Mouse (Mus musculus) CH12.LX (cell line): Measurements from ENCODE around the gene Cd101. TPM values are rescaled to one million over a fixed set of nuclear protein-coding genes. Genes with fewer than 3 reads are reported as not detected.
A peak's percentile ranks its signal among the peaks of the same experiment; 100 is the strongest.

Experiments used
- DNase-seq: peaks from one replicate; pipeline ENCODE4 v3.0.0-alpha.2; 2013; ENCODE audit errors: extremely low read depth
- H3K27ac ChIP-seq: 2 replicates; pipeline ENCODE4 v1.5.1; 2012; ENCODE audit warnings: low read depth, mild to moderate bottlenecking, control low read depth, moderate library complexity; ENCODE audit not compliant: insufficient read depth
- H3K27me3 ChIP-seq: replicated peaks from 2 replicates; pipeline ENCODE3; 2012; ENCODE audit warnings: inconsistent platforms
- H3K36me3 ChIP-seq, 2 experiments: replicated peaks in 1 of 2; 2 replicates each; pipeline versions ENCODE3 to v1.6.1; 2012; ENCODE audit warnings: inconsistent platforms in 1 of 2, low read length in 1 of 2, mild to moderate bottlenecking in 1 of 2, mixed read lengths in 1 of 2, moderate library complexity in 1 of 2; ENCODE audit not compliant: control insufficient read depth in 1 of 2, insufficient read depth in 1 of 2
- H3K4me1 ChIP-seq, 2 experiments: 2 replicates each; pipeline ENCODE4 v1.6.1; 2012; ENCODE audit warnings: inconsistent platforms in 1 of 2, moderate library complexity in 1 of 2; ENCODE audit not compliant: insufficient read depth in 2 of 2, control insufficient read depth in 1 of 2
- H3K4me2 ChIP-seq: 2 replicates; pipeline ENCODE4 v1.6.1; 2012; ENCODE audit warnings: low read depth, mild to moderate bottlenecking, control low read depth; ENCODE audit not compliant: poor library complexity, insufficient read depth, severe bottlenecking
- H3K4me3 ChIP-seq, 3 experiments: fragments of 150-350 bp in 1 of 3; sonication (generic) in 1 of 3; replicated peaks in 1 of 3; 2 replicates each; pipeline versions ENCODE3 to v1.5.1; 2011 to 2012; ENCODE audit warnings: low read depth in 2 of 3, low read length in 2 of 3, mild to moderate bottlenecking in 2 of 3, moderate library complexity in 2 of 3, control low read depth in 1 of 3, improper control_type of control experiment in 1 of 3, inconsistent platforms in 1 of 3, mixed read lengths in 1 of 3; ENCODE audit not compliant: poor library complexity in 1 of 3
- H3K79me2 ChIP-seq: replicated peaks from 2 replicates; pipeline ENCODE4 v1.6.1; 2012; ENCODE audit warnings: mild to moderate bottlenecking, moderate library complexity; ENCODE audit not compliant: control insufficient read depth, poor library complexity, insufficient read depth, severe bottlenecking; ENCODE audit errors: extremely low read depth
- H3K9ac ChIP-seq: 2 replicates; pipeline ENCODE4 v1.6.1; 2012; ENCODE audit warnings: low read depth, mild to moderate bottlenecking, control low read depth, moderate library complexity; ENCODE audit not compliant: insufficient read depth
- H3K9me3 ChIP-seq: replicated peaks from 2 replicates; pipeline ENCODE3; 2012; ENCODE audit warnings: low read length, inconsistent platforms, mixed read lengths
- BHLHE40 ChIP-seq: IDR thresholded peaks from 2 replicates; pipeline ENCODE4 v1.6.1; 2011; ENCODE audit warnings: mild to moderate bottlenecking, low read depth, low read length, improper control_type of control experiment
- CHD1 ChIP-seq: IDR thresholded peaks from 2 replicates; pipeline ENCODE4 v1.6.1; 2012; ENCODE audit warnings: low read depth, low read length, improper control_type of control experiment, inconsistent platforms
- CHD2 ChIP-seq: IDR thresholded peaks from 2 replicates; pipeline ENCODE4 v1.6.1; 2011; ENCODE audit warnings: low read length, improper control_type of control experiment
- CTCF ChIP-seq, 2 experiments: IDR thresholded peaks in 1 of 2; conservative IDR thresholded peaks in 1 of 2; 2 replicates each; pipeline ENCODE4 v1.5.1; 2011 to 2012; ENCODE audit warnings: low read depth in 2 of 2, low read length in 2 of 2, improper control_type of control experiment in 1 of 2, inconsistent platforms in 1 of 2, mild to moderate bottlenecking in 1 of 2, moderate library complexity in 1 of 2
- ELF1 ChIP-seq: IDR thresholded peaks from 2 replicates; pipeline ENCODE4 v1.6.1; 2014; ENCODE audit warnings: low read depth, mild to moderate bottlenecking, inconsistent platforms, low read length, improper control_type of control experiment
- EP300 ChIP-seq: IDR thresholded peaks from 2 replicates; pipeline ENCODE4 v1.6.1; 2011; ENCODE audit warnings: low read length, improper control_type of control experiment
- ETS1 ChIP-seq: conservative IDR thresholded peaks from 2 replicates; pipeline ENCODE4 v1.6.1; 2012; ENCODE audit warnings: low read depth, mild to moderate bottlenecking, inconsistent platforms, low read length, improper control_type of control experiment, moderate library complexity
- IRF4 ChIP-seq: IDR thresholded peaks from 2 replicates; pipeline ENCODE4 v1.6.1; 2014; ENCODE audit warnings: low read depth, mild to moderate bottlenecking, inconsistent platforms, low read length, improper control_type of control experiment
- JUN ChIP-seq: IDR thresholded peaks from 2 replicates; pipeline ENCODE4 v1.6.1; 2011; ENCODE audit warnings: low read depth, mild to moderate bottlenecking, low read length, improper control_type of control experiment, moderate library complexity; ENCODE audit not compliant: insufficient read depth
- JUND ChIP-seq: conservative IDR thresholded peaks from 2 replicates; pipeline ENCODE4 v1.6.1; 2011; ENCODE audit warnings: low read depth, low read length, improper control_type of control experiment
- MEF2A ChIP-seq: IDR thresholded peaks from 2 replicates; pipeline ENCODE4 v1.6.1; 2014; ENCODE audit warnings: low read depth, mild to moderate bottlenecking, inconsistent platforms, low read length, improper control_type of control experiment, borderline replicate concordance
- NRF1 ChIP-seq: IDR thresholded peaks from 2 replicates; pipeline ENCODE4 v1.6.1; 2014; ENCODE audit warnings: low read depth, mild to moderate bottlenecking, inconsistent platforms, low read length, improper control_type of control experiment, moderate library complexity
- POLR2A ChIP-seq: IDR thresholded peaks from 2 replicates; pipeline ENCODE4 v1.6.1; 2011; ENCODE audit warnings: low read depth, mild to moderate bottlenecking, improper control_type of control experiment, low read length
- POLR2AphosphoS2 ChIP-seq: IDR thresholded peaks from 2 replicates; pipeline ENCODE4 v1.6.1; 2011; ENCODE audit warnings: low read depth, low read length, improper control_type of control experiment
- RAD21 ChIP-seq: IDR thresholded peaks from 2 replicates; pipeline ENCODE4 v1.6.1; 2011; ENCODE audit warnings: low read depth, mild to moderate bottlenecking, low read length, improper control_type of control experiment, moderate library complexity
- RCOR1 ChIP-seq: conservative IDR thresholded peaks from 2 replicates; pipeline ENCODE4 v1.6.1; 2012; ENCODE audit warnings: low read depth, mild to moderate bottlenecking, inconsistent platforms, low read length, improper control_type of control experiment
- SMC3 ChIP-seq: IDR thresholded peaks from 2 replicates; pipeline ENCODE4 v1.6.1; 2011; ENCODE audit warnings: low read depth, low read length, improper control_type of control experiment
- TBP ChIP-seq: conservative IDR thresholded peaks from 2 replicates; pipeline ENCODE4 v1.6.1; 2011; ENCODE audit warnings: low read depth, low read length, improper control_type of control experiment
- TCF12 ChIP-seq: IDR thresholded peaks from 2 replicates; pipeline ENCODE4 v1.6.1; 2014; ENCODE audit warnings: low read depth, mild to moderate bottlenecking, inconsistent platforms, low read length, improper control_type of control experiment
- USF2 ChIP-seq: conservative IDR thresholded peaks from 2 replicates; pipeline ENCODE4 v1.6.1; 2011; ENCODE audit warnings: low read depth, low read length, improper control_type of control experiment
- ZC3H11A ChIP-seq: IDR thresholded peaks from 2 replicates; pipeline ENCODE4 v1.6.1; 2012; ENCODE audit warnings: low read depth, mild to moderate bottlenecking, inconsistent platforms, low read length, improper control_type of control experiment
- ZMIZ1 ChIP-seq: IDR thresholded peaks from 2 replicates; pipeline ENCODE4 v1.6.1; 2012; ENCODE audit warnings: low read depth, mild to moderate bottlenecking, inconsistent platforms, low read length, improper control_type of control experiment
- dilution Hi-C: fragments of 300-500 bp; cut with MboI; formaldehyde crosslinking; loops from 2 replicates; pipeline ENCODE4 v1.14.3; 2020; ENCODE audit warnings: low sequenced_read_pairs; ENCODE audit not compliant: extremely low pct_unique_long_range_greater_than_20kb, extremely low pct_ligation_motif_present
- in situ Hi-C: fragments of 300-500 bp; cut with MboI; formaldehyde crosslinking; loops from 3 replicates; pipeline ENCODE4 v1.14.3; 2019; ENCODE audit warnings: low sequenced_read_pairs, low pct_ligation_motif_present, low pct_unique_long_range_greater_than_20kb, mixed read lengths
- polyA plus RNA-seq: library from polyadenylated mRNA; unstranded; fragments of >175 nt; gene quantifications from 2 replicates; pipeline ENCODE4 v1.2.1, GENCODE M21; 2012; ENCODE audit warnings: low read depth; ENCODE audit not compliant: insufficient read length
- total RNA-seq, 2 experiments: library from RNA; depleted of rRNA; stranded (reverse); fragments of 300-350 nt in 1 of 2; fragments of >200 nt in 1 of 2; gene quantifications; 2 replicates each; pipeline ENCODE4 v1.2.3; 2012 to 2014

Gene Cd101
- total and polyA plus RNA-seq, 3 experiments: not detected

DNA sequence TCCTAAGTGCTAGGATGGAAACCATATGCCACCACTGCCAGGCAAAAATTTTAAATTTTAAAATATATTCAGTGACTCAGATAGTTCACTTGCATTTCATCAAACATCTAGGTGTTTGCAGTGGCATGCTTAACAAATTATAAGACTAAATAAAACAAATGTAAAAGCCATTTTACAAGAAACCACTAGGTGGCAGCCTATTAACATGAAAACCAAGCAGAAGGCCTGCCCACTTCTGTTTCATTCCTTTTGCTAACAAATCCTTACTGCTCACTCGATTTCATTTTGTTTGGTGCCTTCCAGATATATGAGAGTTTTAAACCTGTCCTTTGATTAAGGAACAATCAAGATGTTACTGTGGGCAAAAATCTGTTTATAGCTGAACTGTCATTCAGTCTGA lies 55.5 kb downstream of the Cd101 start:
- H3K9me3 ChIP-seq: no peaks in the 10 kb centered on the region
- peak; percentile 51 for DNase-seq
- peaks cover 2% of the 10 kb centered on the region; the same call in 1 of the 2 replicates for H3K79me2 ChIP-seq
- TF ChIP-seq ETS1 (no peak), RAD21 (peak; percentile 91), POLR2AphosphoS2 (no peak), CHD2 (no peak), TBP (no peak), NRF1 (no peak), ZC3H11A (peak; percentile 75; the same call in 1 of the 2 replicates), RCOR1 (no peak), USF2 (no peak), JUND (no peak), CHD1 (no peak), MEF2A (no peak), CTCF (conservative IDR thresholded peaks at IDR 0.05 in 1 of 2, IDR thresholded peaks at IDR 0.05 in 1 of 2; ENCODE audit: low read depth in 2 of 2, low read length in 2 of 2) (peak; percentile 33 to 86; a peak in 3 of 4 replicates), TCF12 (no peak), IRF4 (no peak), POLR2A (no peak), SMC3 (peak; percentile 87), EP300 (no peak), JUN (no peak), ELF1 (no peak), BHLHE40 (no peak), ZMIZ1 (no peak)
- no peaks in the 10 kb centered on the region for H3K36me3 ChIP-seq
- H3K4me2 ChIP-seq: no peak overlapping the region
- H3K9ac ChIP-seq: no peak overlapping the region
- no peak overlapping the region for H3K4me3 ChIP-seq
- H3K27me3 ChIP-seq: no peaks in the 10 kb centered on the region
- H3K4me1 ChIP-seq: peaks cover 0 to 4% of the 10 kb centered on the region in 2 experiments; a peak in 2 of 4 replicates
- dilution Hi-C loops: no loop called here
- in situ Hi-C loops: loop anchor here (10.0 to 25.0 kb wide), 2 partner anchors 491 to 838 kb away; no protein-coding TSS in a partner anchor
- H3K27ac ChIP-seq: no peak overlapping the region
